Mouse (Mus musculus) retina, embryonic 14.5 days (tissue): Measurements from ENCODE around the gene Lrrc10b.

ENCODE experiments used
- DNase-seq: peaks from one replicate; pipeline ENCODE4 v3.0.0-alpha.2; 2015; ENCODE audit warnings: low spot score

Lrrc10b gene

DNA sequence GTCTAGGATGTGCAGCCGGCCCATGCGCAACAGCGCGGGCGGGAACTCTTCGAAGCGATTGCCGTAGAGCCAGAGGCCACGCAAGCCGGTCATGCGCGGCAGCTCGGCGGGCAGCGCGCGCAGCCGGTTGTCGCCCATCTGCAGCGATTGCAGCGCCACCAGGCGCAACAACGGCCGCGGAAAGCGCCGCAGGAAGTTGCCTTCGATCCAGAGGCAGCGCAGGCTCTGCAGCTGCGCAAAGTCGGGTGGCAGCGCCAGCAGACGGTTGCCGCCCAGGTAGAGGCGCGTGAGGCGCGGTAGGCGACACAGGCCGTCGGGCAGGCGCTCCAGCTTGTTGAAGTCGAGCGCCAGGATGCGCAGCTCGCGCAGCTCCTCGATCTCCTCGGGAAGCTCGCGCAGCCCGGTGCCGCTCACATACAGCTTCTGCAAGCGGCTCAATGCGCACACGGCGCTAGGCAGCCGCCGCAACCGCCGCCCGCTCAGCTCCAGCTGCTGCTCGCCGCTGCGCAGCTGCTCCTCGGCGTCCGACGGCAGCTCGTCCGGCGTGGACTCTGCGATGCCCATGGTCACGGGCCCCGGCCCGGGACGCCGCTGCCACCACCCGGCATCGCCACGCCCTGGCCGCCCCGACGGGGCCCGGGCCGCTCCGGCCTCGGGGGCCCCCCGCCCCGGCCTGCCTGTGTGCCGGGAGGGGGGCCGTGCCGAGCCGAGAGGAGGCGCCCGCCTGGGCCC is at the start of gene Lrrc10b:
Gene Lrrc10b (minus strand): TSS at position 722 of the 732 bp plus-strand sequence.
- DNase-seq, result peak; percentile 86

DNA sequence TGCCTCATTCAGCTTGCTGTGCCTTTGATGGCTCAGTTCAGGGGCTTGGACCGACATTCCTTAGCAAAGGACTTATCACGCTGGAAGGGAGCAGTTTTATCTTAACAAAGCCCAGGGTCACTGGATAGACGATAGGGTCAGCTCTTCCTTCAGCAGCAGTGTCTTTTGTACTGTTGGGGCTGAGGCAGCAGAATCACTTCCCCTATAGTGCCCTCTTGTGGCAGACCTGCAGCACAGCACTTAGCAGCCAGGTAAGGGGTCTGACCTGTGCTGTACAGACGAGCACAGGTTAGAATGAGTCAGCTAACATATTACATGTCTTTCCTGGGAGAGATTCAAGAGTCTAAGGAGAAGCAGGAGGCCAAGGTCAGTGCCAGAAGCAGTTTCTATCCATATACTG is 45.3 kb upstream of the Lrrc10b start:
- DNase-seq, result peak; percentile 87

DNA sequence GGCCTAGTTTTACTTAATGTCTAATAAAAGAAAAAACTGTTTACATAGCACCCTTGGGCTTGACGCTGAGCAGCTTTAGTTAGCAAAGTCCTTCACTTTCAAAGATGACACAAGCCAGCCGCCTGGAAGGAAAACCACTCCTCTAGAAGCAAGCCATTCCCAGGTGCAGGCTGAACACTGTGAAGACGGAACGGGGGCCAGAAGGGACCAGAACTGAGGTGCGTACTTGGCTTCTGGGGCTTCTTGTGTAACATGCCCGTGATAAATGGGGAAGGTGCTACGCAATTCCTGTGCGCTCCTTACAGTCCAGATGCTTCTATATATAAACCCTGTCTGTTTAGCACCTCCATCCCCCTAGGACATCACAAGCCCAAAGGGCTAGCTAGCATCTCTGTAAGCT is 43.3 kb upstream of the Lrrc10b start:
- no peak for DNase-seq

- DNase-seq, result no peak
Observed at GRCm38 (mm10) chr19:10497512-10498160, 40.4 kb upstream of the Lrrc10b start.

GRCm38 (mm10) chr19:10496976-10497375 is 39.7 kb upstream of the Lrrc10b start:
- no peak for DNase-seq

GRCm38 (mm10) chr19:10495670-10496069 is 38.4 kb upstream of the Lrrc10b start:
- no peak for DNase-seq

GRCm38 (mm10) chr19:10486264-10486738 is 29.0 kb upstream of the Lrrc10b start:
- peak; percentile 88 for DNase-seq

GRCm38 (mm10) chr19:10482703-10483102 is 25.4 kb upstream of the Lrrc10b start, which contains the start of gene Ppp1r32:
TSS of gene Ppp1r32 (minus strand) at chr19:10482928.
- peak; percentile 93 for DNase-seq

DNA sequence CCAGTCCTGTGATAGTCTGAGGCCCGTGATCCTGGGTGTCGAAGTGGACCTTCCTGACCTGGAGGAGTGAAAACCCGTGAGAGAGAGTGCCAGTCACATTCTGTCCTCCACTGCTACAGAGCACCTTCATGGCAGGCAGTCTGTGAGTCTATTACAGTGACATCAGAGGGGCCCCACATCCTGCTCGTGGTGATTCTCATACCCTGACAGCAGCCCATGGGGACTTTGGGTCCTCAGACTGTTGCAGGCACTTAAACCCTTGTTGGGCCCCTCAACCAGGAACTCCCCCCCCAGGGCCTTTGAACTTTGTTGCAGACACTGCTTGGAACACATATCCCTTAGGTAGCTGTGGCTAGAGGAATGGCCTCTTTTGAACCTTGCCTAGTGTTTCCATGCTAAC is 22.3 kb upstream of the Lrrc10b start:
- no peak for DNase-seq

- DNase-seq, result no peak
Observed at GRCm38 (mm10) chr19:10473779-10474178, 16.5 kb upstream of the Lrrc10b start.

GRCm38 (mm10) chr19:10472958-10473357 is 15.7 kb upstream of the Lrrc10b start:
- DNase-seq, result no peak

GRCm38 (mm10) chr19:10469171-10469658 is 11.9 kb upstream of the Lrrc10b start:
- DNase-seq, result peak; percentile 56

DNA sequence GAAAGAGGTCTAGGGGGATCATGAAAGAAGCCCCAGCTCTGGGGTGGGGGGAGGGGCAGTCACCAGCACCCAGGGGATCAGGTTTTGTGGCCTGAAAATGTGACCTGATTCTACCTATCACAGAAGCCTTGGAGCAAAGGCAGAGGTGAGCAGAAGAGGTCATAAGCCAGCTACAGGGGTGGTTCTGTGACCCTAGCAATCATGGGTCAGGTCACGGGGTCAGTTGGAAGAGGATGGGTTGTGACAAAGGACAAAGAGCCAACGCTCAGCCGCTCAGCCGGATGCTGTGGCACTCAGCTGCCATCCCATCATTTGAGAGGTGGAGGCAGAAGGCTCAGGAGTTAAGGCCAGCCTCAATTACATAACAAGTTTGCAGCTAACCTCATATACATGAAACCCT is 7.2 kb upstream of the Lrrc10b start:
- DNase-seq, result no peak

GRCm38 (mm10) chr19:10461584-10461983 is 4.3 kb upstream of the Lrrc10b start:
- no peak for DNase-seq

GRCm38 (mm10) chr19:10459907-10460306 is 2.6 kb upstream of the Lrrc10b start:
- no peak for DNase-seq

GRCm38 (mm10) chr19:10458096-10458495 is 823 bp upstream of the Lrrc10b start:
- DNase-seq, result no peak

GRCm38 (mm10) chr19:10457484-10457800 is 169 bp upstream of the Lrrc10b start:
- peak; percentile 91 for DNase-seq

- no peak for DNase-seq
Observed at GRCm38 (mm10) chr19:10455437-10455806, 1.9 kb downstream of the Lrrc10b start.

GRCm38 (mm10) chr19:10454718-10455436 is 2.4 kb downstream of the Lrrc10b start:
- no peak for DNase-seq

GRCm38 (mm10) chr19:10449708-10450107 is 7.6 kb downstream of the Lrrc10b start:
- peak; percentile 94 for DNase-seq

DNA sequence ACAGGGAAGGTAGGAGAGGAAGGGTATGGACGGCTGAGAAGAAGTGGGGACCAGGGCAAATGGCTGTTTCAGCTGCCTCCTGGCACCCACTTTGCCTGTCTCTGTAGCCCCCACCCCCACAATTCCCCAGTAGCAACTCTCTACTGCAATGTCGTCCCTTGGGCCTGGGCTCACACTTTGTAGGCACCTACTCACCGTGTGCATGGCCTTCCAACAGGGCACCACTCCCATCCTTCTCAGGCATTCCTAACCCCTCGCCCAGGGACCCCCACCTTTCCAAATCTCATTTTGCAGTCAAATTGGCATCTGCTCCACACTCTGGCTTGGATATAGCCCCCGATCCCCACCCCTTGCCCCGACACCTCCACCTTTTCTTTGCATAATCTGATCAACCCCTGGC is 8.1 kb downstream of the Lrrc10b start:
- no peak for DNase-seq

DNA sequence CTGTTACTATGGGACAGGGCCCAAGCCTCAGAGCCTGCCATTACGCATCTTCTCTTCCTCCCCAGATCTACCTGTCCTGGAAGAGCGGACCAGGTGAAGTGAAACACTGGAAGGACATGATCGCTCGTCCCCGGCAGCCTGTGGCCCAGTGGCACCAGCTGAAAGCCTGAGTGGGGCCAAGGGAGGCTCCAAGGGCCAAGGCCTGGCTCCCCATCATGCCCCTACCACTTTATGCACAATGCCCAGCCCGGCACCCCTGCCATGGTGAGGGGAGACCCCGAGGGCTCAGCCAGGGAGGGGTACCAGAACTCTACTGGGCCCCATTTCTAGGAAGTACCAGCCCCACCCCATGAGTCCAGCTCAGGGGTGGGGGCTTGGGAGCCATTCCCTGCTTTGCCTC is 9.0 kb downstream of the Lrrc10b start:
- no peak for DNase-seq
